In genomic region chr7:75642846-75643563, GRCm38 (mm10) we compare ENCODE assay signal across 8 mouse cellular contexts.
A peak's percentile ranks its signal among the peaks of the same experiment; 100 is the strongest.
DNase-seq lines count a peak whose midpoint lies in the region; ATAC-seq and TF ChIP-seq lines count a peak whose summit lies in the region.

No protein-coding gene starts in this region.

- H3K4me3 ChIP-seq in lung, adult 2 months (replicated peaks; ENCODE audit: extremely low read depth, low read depth, low read length), result peak overlapping the region; percentile 28
- peak overlapping the region; percentile 16 for H3K4me3 ChIP-seq in forebrain, embryonic 11.5 days (ENCODE audit: low read depth, low read length)
- H3K4me3 ChIP-seq in limb, embryonic 12.5 days (replicated peaks), result 0 out of 2 replicates have a peak overlapping the region, but pooled peaks have one; percentile 12
- H3K4me3 ChIP-seq in stomach, embryonic 14.5 days (ENCODE audit: low read depth, low read length), result peak overlapping the region; percentile 8; the same call in 1 of the 2 replicates

- TF ChIP-seq CTCF in lung, adult 2 months (IDR thresholded peaks at IDR 0.05; ENCODE audit: insufficient read depth, low read length), result no peak

- no peak for DNase-seq in lung, adult 2 months
- DNase-seq in lung, postnatal 4 days, result no peak
- DNase-seq in forebrain, embryonic 11.5 days (ENCODE audit: low spot score), result no peak
- DNase-seq in frontal cortex, postnatal 25 days (ENCODE audit: low spot score in 2 of 2), result no peak
- no peak for DNase-seq in left cerebral cortex, adult 8-10 months (ENCODE audit: low spot score in 2 of 2)
- no peak for DNase-seq in cerebellum, postnatal 36 days

- peaks cover 33% of the 10 kb centered on the region for H3K4me1 ChIP-seq in lung, adult 2 months (ENCODE audit: control insufficient read depth, insufficient read depth, low read length)
- H3K4me1 ChIP-seq in forebrain, embryonic 11.5 days (replicated peaks; ENCODE audit: control insufficient read depth, insufficient read depth, low read length), result peaks cover 3% of the 10 kb centered on the region; the same call in 1 of the 2 replicates
- H3K4me1 ChIP-seq in limb, embryonic 12.5 days (replicated peaks), result peaks cover 40% of the 10 kb centered on the region
- H3K4me1 ChIP-seq in stomach, embryonic 14.5 days (ENCODE audit: control insufficient read depth, insufficient read depth, low read length), result peaks cover 32% of the 10 kb centered on the region

- no peak for TF ChIP-seq POLR2A in lung, adult 2 months (IDR thresholded peaks at IDR 0.05; ENCODE audit: borderline replicate concordance, extremely low read depth, low read depth, low read length)

- no peaks in the 10 kb centered on the region for H3K36me3 ChIP-seq in forebrain, embryonic 11.5 days (ENCODE audit: control insufficient read depth, insufficient read depth, low read length)
- H3K36me3 ChIP-seq in limb, embryonic 12.5 days, result no peaks in the 10 kb centered on the region
- no peaks in the 10 kb centered on the region for H3K36me3 ChIP-seq in stomach, embryonic 14.5 days (ENCODE audit: control insufficient read depth, insufficient read depth, low read length)

- peak overlapping the region; percentile 12; the same call in 1 of the 2 replicates for H3K9ac ChIP-seq in forebrain, embryonic 11.5 days (ENCODE audit: low read length)
- H3K9ac ChIP-seq in limb, embryonic 12.5 days (replicated peaks), result 0 out of 2 replicates have a peak overlapping the region, but pooled peaks have one; percentile 31
- no peak overlapping the region for H3K9ac ChIP-seq in stomach, embryonic 14.5 days (replicated peaks; ENCODE audit: low read depth, low read length)

- no peaks in the 10 kb centered on the region for H3K9me3 ChIP-seq in forebrain, embryonic 11.5 days (ENCODE audit: control insufficient read depth, low read length)
- H3K9me3 ChIP-seq in limb, embryonic 12.5 days, result no peaks in the 10 kb centered on the region
- H3K9me3 ChIP-seq in stomach, embryonic 14.5 days (ENCODE audit: control insufficient read depth, low read depth, low read length), result no peaks in the 10 kb centered on the region

- H3K27me3 ChIP-seq in forebrain, embryonic 11.5 days (ENCODE audit: control insufficient read depth, insufficient read depth, low read length), result no peaks in the 10 kb centered on the region
- H3K27me3 ChIP-seq in limb, embryonic 12.5 days, result no peaks in the 10 kb centered on the region
- H3K27me3 ChIP-seq in stomach, embryonic 14.5 days (ENCODE audit: control insufficient read depth, insufficient read depth, low read length), result no peaks in the 10 kb centered on the region

- no peak overlapping the region for H3K27ac ChIP-seq in forebrain, embryonic 11.5 days (ENCODE audit: low read depth, low read length)
- peak overlapping the region; percentile 76; the same call in 1 of the 2 replicates for H3K27ac ChIP-seq in limb, embryonic 12.5 days
- H3K27ac ChIP-seq in stomach, embryonic 14.5 days (ENCODE audit: low read length), result peak overlapping the region; percentile 84; the same call in 1 of the 2 replicates

- H3K4me2 ChIP-seq in forebrain, embryonic 11.5 days (ENCODE audit: low read depth, low read length, severe bottlenecking), result peak overlapping the region; percentile 47
- H3K4me2 ChIP-seq in limb, embryonic 12.5 days, result peak overlapping the region; percentile 46
- H3K4me2 ChIP-seq in stomach, embryonic 14.5 days (replicated peaks; ENCODE audit: low read depth, low read length), result peak overlapping the region; percentile 41

- ATAC-seq in forebrain, embryonic 11.5 days (replicated peaks; ENCODE audit: low FRiP score), result no peak
- ATAC-seq in limb, embryonic 12.5 days (ENCODE audit: insufficient number of reproducible peaks, insufficient read depth, low FRiP score, low TSS enrichment, low read depth), result no peak
- ATAC-seq in stomach, embryonic 14.5 days (ENCODE audit: insufficient number of reproducible peaks, insufficient read depth, low FRiP score, low read depth), result no peak

- 42% methylated on average over 16 of the region's 16 CpGs for WGBS in lung, adult 2 months
- WGBS in forebrain, embryonic 11.5 days, result 50% methylated on average over 16 of the region's 16 CpGs
- WGBS in limb, embryonic 12.5 days, result 38% methylated on average over 16 of the region's 16 CpGs
- 35% methylated on average over 15 of the region's 16 CpGs for WGBS in stomach, embryonic 14.5 days
